Mouse (Mus musculus) cerebellum, adult 2 months (tissue): ENCODE measurements around the gene Mcf2.

Experiments used
- CTCF ChIP-seq: fragments of 200-500 bp; IDR thresholded peaks from 2 replicates; pipeline ENCODE4 v1.5.1; 2011; ENCODE audit warnings: low read depth, mild to moderate bottlenecking, control low read depth, low read length, moderate library complexity, borderline replicate concordance; ENCODE audit not compliant: insufficient read depth
- POLR2A ChIP-seq: fragments of 200-500 bp; IDR thresholded peaks from 2 replicates; pipeline ENCODE4 v1.6.1; 2011; ENCODE audit warnings: low read length, control low read depth, borderline replicate concordance; ENCODE audit not compliant: insufficient read depth

DNA sequence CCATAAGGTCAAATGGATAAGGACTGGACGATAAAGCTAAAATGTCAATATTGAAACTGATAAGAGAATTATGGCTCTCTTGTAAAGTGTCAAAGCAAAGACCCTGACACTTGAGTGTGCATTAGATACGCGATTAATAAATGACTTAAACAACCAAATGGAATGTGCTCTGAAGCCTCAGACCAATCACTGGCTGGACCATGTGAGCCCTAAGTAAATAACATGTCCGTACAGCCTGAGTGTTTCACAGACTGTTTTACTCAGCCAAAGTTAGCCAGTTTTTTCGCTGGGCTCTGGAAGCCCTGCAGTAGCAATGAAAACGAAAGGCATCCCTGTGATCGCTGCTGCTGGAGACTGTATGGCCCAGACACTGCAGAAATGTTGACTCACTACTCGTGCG is 123.7 kb downstream of the Mcf2 start:
- TF ChIP-seq POLR2A (no peak), CTCF (no peak)
